Mouse (Mus musculus): Measurements from ENCODE around the gene Ppfia1.

DNA sequence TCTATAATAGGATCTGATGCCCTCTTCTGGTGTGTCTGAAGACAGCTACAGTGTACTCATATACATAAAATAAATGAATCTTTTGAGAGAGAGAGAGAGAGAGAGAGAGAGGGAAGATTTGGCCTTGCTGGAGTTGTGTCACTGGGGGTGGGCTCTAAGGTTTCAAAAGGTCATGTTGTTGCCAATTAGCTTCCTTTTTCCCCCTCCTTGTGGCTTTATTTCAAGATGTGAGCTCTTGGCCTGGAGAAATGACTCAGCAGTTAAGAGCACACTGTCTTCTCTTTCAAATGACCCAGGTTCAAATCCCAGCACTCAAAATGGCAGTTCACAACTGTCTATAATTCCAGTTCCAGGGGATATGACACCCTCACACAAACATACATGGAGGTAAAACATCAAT is 14.6 kb upstream of the Ppfia1 start:
- TF ChIP-seq POLR2A (IDR thresholded peaks at IDR 0.05; ENCODE audit: control insufficient read depth, low read depth, low read length) (no peak), CTCF (IDR thresholded peaks at IDR 0.05; ENCODE audit: control insufficient read depth, insufficient read depth, insufficient replicate concordance, low read depth, low read length) (no peak)
